Mouse (Mus musculus) natural killer cell, adult 2 months (primary cell): ENCODE measurements around the gene Cdrt4.

Experiments
- DNase-seq, 2 experiments: peaks; one replicate each; pipeline ENCODE4 v3.0.0; 2022; ENCODE audit warnings: low spot score in 2 of 2

Cdrt4 gene

GRCm38 (mm10) chr11:62995755-62996521 is 44.9 kb downstream of the Cdrt4 start:
- DNase-seq = no peak

GRCm38 (mm10) chr11:62996522-62996898 is 45.5 kb downstream of the Cdrt4 start:
- no peak for DNase-seq

- DNase-seq = no peak
Measured at GRCm38 (mm10) chr11:62997039-62997717, 46.2 kb downstream of the Cdrt4 start.

- DNase-seq = no peak
Measured at GRCm38 (mm10) chr11:62997718-62998281, 46.8 kb downstream of the Cdrt4 start.

- no peak for DNase-seq
Measured at GRCm38 (mm10) chr11:63000126-63000525, 49.1 kb downstream of the Cdrt4 start.

GRCm38 (mm10) chr11:63004617-63005016 is 53.6 kb downstream of the Cdrt4 start:
- DNase-seq = no peak

- no peak for DNase-seq
Measured at GRCm38 (mm10) chr11:63007376-63007775, 56.4 kb downstream of the Cdrt4 start.

GRCm38 (mm10) chr11:63008004-63008403 is 57.0 kb downstream of the Cdrt4 start:
- DNase-seq = no peak

GRCm38 (mm10) chr11:63009761-63010160 is 58.8 kb downstream of the Cdrt4 start:
- DNase-seq = no peak

- DNase-seq = no peak
Measured at GRCm38 (mm10) chr11:63017327-63018082, 66.5 kb downstream of the Cdrt4 start.

- no peak for DNase-seq
Measured at GRCm38 (mm10) chr11:63018083-63018622, 67.2 kb downstream of the Cdrt4 start.

GRCm38 (mm10) chr11:63020633-63021032 is 69.6 kb downstream of the Cdrt4 start:
- DNase-seq = peak in 1 of 2 experiments; percentile 9

GRCm38 (mm10) chr11:63021141-63021806 is 70.3 kb downstream of the Cdrt4 start:
- no peak for DNase-seq

GRCm38 (mm10) chr11:63023461-63023860 is 72.5 kb downstream of the Cdrt4 start:
- no peak for DNase-seq

- DNase-seq = no peak
Measured at GRCm38 (mm10) chr11:63024136-63024535, 73.1 kb downstream of the Cdrt4 start.

- no peak for DNase-seq
Measured at GRCm38 (mm10) chr11:63025476-63025875, 74.5 kb downstream of the Cdrt4 start.

- DNase-seq = no peak
Measured at GRCm38 (mm10) chr11:63026651-63027141, 75.7 kb downstream of the Cdrt4 start.

GRCm38 (mm10) chr11:63028131-63028530 is 77.1 kb downstream of the Cdrt4 start:
- DNase-seq = no peak

- no peak for DNase-seq
Measured at GRCm38 (mm10) chr11:63029148-63029714, 78.2 kb downstream of the Cdrt4 start.

GRCm38 (mm10) chr11:63029721-63030120 is 78.7 kb downstream of the Cdrt4 start:
- DNase-seq = no peak
